Mouse (Mus musculus) fibroblast of lung, adult 2 months (primary cell): ENCODE measurements at regions not wholly inside any gene's neighbourhood (a gene's known extent, or its start where the extent isn't known, plus 50 kb on each side); places are given as distances from the start of the nearest gene placed in this dataset.

ENCODE experiments used
- DNase-seq: peaks from one replicate; pipeline ENCODE4 v3.0.0-alpha.2; 2011; ENCODE audit warnings: low read depth

DNA sequence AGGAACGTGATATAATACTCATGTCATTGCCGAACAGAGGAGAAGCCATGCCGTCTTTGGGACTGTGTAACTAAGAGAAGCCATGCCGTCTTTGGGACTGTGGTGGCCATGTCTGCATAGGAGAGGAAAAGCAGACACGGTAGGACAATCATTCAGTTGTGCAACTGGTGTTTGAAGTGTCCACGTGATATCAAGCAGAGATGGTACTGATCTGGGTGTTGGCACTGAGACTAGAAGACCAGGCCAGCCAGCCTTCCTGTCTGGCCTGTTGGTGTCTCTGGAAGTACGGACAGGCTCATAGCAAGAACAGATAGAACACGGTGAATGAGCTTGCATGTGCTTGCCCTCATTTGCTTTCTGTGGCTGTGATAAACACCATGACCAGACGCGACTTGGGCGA lies 175.7 kb downstream of the Slc38a4 start:
- no peak for DNase-seq

DNA sequence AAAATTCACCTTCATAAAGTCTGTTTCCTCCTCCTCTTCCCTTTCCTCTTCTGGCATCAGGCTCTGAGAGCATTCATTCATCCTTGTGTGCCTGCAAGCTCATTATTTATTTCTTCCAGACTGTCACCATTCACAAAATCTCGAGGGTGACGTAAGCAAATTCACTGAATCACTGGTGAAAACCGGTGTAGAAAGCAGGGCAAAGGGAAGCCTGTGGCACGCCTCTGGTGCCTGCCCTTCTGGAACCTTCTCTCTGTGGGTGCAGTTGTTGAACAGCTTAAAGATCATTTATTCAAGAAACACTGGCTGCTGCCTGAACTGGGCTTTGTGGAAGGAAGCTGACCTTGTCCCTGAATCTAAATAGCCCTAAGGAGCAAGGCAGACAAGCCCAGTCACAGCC lies 177.0 kb downstream of the Slc38a4 start:
- no peak for DNase-seq

GRCm38 (mm10) chr15:96877931-96878330 lies 177.8 kb downstream of the Slc38a4 start:
- no peak for DNase-seq

GRCm38 (mm10) chr15:96877271-96877670 lies 177.7 kb upstream of the Slc38a2 start:
- no peak for DNase-seq

- no peak for DNase-seq
Observed at GRCm38 (mm10) chr15:96874145-96874544, 174.6 kb upstream of the Slc38a2 start.

- DNase-seq: no peak
Observed at GRCm38 (mm10) chr15:96873562-96873961, 174.0 kb upstream of the Slc38a2 start.

DNA sequence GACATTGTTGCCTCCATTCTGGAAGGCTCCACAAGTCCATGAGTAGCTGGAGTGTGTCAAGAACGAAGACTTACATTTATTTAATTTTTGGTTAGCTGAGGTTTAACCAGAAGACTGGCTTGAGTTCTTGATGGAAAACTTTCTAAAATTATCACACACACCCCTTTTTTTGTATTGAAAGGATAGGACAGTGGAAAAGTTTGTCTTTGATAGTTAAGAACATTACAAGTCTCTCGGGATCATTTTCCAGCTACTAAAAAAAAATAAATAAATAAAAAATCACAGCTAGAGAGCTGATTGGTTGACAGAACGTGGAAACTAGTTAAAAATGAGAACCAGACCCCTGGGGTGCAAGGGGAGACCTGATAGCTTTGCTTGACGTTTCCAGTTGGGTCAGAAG lies 173.6 kb upstream of the Slc38a2 start:
- no peak for DNase-seq

GRCm38 (mm10) chr15:96867701-96868100 lies 168.2 kb upstream of the Slc38a2 start:
- DNase-seq: no peak

DNA sequence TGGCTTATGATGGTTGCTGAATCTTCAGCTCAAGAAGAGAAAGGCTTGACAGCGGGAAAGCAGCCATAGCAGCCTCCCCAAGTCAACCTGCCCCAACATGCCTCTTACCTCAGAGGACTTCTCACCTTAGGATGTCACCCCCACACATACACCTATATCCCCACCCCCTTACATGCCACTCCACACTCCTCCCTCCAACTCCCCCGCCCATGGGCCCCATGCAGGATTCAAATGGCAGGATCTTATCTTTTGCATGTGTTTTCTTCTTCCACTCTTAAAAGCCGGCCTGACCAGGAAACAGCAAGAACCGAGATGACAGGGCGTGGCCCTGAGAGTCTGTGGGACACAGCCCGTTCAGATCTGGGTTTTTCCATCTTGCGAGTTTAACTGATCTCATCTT lies 166.4 kb upstream of the Slc38a2 start:
- no peak for DNase-seq

DNA sequence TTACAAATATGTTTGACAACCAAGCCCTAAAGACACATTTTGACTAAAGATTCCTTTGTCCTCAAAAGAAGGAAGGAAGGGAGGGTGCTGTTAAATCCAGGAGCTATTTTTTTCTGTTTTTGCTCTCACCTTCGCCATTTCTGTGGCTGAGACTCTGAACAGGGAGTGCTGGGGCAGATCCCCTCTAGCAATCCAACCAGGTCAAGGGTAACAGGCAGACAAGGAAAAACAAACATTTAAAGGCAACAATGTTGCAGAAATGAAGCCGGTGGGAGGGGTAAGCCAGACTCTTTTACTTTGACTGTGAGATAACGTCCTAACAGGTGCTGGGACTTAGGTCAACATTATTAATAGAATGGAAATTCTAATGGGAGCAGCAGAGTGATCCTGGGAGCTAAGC lies 158.2 kb upstream of the Slc38a2 start:
- no peak for DNase-seq

DNA sequence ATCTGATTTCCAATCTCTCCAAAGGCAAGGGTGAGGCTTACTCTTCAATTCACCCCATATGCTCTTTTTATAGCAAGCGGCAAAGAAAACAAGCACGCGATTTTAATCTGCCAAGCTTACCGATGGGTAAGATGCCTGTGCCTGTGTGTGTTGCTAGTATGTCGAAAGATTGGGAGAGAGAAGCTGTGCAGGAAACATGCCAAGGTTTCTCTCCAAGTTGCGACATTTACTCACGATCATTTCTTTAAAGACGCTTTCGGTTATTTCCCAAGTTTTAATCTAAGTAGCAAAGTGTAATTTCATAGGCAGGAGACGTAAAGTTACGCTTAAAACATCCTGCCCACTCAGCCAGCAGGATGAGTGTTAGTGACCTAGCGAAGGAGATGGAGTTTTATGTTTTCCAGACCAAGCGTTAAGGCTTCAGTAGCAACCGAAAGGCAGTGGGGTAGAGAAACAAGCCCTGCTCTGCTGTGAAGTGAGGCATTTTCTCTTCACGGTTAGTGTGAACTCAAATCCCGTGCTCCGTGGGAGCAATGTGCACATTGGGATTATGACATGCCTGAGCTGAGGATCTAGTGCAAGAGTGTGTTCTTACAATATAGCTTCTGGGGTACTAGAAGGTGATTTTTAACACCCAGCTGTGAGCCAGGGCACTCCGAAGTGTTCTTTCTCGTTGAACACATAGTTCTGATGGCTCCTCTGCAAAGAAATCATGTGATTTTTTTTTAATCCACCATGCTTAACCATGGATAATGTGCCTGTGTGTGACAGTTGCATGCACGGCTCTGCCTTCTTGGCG lies 152.6 kb upstream of the Slc38a2 start:
- DNase-seq: peak; percentile 65

GRCm38 (mm10) chr15:96848150-96848549 lies 148.6 kb upstream of the Slc38a2 start:
- DNase-seq: no peak

GRCm38 (mm10) chr15:96845221-96845620 lies 145.7 kb upstream of the Slc38a2 start:
- no peak for DNase-seq

- DNase-seq: no peak
Observed at GRCm38 (mm10) chr15:96844290-96844689, 144.8 kb upstream of the Slc38a2 start.

DNA sequence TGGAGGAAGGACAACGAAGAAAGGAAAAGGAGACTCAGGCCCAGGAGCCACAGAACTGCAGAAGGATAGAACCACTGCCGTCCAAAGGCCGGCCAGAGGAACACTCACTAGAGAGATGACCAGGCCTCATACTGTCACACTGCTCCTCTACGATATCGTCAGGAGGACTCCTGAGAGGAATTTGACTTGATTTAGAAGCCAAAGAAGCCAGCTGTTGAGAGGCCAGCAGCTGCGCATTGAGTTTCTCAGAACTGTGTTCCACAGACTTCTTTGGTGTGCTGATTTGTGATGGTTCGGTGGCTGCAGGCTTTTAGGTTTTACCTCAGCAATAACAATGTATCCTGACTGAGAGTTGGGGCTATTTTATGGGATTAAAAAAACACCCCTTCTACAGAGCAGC lies 144.1 kb upstream of the Slc38a2 start:
- DNase-seq: no peak

DNA sequence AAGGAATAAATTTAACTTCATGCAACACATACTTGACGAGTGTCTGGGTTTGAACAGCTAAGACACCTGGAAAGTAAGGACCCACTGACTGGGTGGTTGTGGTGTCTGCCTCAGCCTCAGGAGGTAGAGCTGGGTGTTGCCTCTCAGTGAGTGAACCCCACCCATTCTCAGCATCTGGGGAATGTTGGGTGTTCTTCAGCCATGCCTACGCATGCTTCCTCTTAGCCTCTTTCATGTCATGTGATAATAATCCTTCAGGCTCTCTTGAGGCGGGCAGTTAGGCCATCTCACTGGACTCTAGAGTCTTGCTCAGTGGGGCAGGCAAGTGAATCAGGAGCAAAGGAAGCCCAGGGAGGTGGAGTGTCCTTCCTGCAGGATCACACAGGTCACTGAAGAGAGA lies 143.4 kb upstream of the Slc38a2 start:
- no peak for DNase-seq

- DNase-seq: no peak
Observed at GRCm38 (mm10) chr15:96836670-96837069, 137.1 kb upstream of the Slc38a2 start.

- DNase-seq: no peak
Observed at GRCm38 (mm10) chr15:96834862-96835261, 135.3 kb upstream of the Slc38a2 start.

DNA sequence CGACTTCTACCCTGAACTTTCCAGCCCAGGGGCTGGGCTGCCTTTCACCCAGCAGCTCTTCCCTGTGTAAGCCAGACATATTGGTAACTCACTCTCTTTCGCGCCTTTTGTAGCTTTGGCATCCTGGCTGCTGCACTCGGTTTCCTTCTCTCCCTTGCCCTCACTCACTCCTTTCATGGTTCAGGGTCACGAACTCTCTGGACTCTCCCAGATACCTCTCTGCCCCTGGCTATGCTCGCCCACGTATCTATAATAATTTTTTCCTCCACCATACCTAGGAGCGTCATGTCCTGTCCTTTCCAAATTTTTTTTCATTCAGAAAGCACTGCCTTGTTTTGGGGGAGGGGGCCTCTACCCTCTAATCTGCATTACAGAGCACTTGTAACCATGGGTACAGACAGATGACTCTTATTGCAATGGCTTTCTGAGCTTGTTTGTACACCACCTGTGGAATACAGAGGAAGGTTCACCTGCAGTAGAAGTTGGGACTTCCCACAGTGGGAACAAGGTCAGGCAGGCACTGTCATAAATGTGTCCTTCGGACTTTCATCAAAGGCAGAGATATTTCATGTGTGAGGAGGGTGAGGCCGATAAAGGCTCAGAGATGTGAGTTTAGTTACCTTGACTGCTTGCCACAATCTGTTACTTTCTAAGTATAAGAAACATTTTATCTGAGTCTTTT lies 134.8 kb upstream of the Slc38a2 start:
- DNase-seq: no peak

DNA sequence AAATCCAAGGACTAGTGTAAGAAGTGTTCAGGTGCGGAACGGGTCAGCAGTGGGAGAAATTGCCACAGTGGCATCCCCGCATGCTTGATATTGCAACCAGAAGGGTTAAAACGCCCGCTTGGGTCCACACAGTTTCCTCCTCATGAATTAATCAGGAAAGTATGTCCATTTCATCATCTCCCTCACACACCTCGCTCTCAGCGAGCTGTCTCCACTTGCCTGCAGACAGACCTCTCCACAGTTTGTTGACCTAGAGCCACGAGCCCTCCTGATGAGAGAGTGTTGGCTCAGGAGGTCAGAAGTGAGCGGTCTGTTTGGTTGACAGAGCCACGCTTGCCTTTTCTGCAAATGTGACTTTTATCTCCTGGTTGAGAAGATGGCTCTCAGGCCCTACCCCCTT lies 132.9 kb upstream of the Slc38a2 start:
- DNase-seq: no peak

- DNase-seq: no peak
Observed at GRCm38 (mm10) chr15:96831256-96831655, 131.7 kb upstream of the Slc38a2 start.

DNA sequence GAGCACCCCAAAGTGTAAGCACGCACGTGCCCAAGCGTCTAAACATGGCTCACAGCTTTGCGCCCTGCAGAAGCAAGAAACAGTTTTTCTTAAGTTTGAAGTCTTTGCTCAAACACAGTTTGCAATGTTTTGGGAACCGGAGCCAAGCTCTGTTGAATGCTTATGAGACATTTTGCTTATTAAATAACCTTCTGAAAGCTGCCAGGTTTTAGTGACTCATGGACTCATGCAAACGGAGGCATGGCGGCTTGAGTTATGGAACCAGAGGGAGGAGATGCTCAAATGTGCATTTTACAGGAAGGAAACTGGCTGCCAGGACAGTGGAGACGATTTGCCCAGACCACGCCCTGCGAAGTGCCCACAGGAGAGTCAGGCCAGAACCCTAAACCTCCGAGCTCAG lies 131.0 kb upstream of the Slc38a2 start:
- DNase-seq: peak; percentile 87

DNA sequence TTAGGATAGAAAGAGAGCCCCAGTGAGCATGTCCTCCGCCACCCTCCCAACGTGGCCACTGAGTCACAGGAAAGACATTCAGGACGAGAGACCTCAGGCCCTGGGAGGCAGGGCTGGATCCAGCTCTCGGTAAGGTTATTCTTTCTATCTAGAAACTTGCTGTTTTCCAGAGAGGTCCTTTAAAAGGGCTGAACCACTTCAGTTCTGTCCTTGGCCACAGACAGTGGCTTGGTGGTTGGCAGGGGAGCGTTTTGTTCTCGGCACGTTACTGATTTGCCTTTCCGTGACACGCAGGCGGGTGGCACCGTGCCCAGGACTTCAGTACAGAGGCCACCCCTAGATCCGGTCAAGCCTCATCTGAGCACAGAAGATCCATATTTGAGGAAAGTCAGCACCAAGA lies 130.4 kb upstream of the Slc38a2 start:
- peak; percentile 59 for DNase-seq

GRCm38 (mm10) chr15:96828681-96829080 lies 129.2 kb upstream of the Slc38a2 start:
- DNase-seq: no peak
